Mouse (Mus musculus): ENCODE measurements at regions not wholly inside any gene's neighbourhood (a gene's known extent, or its start where the extent isn't known, plus 50 kb on each side); places are given as distances from the start of the nearest gene placed in this dataset.

GRCm38 (mm10) chr4:89001470-89001869, 121.5 kb upstream of the Ifne start:
- no peaks in the 10 kb centered on the region for H3K4me1 ChIP-seq (replicated peaks)
- H3K4me2 ChIP-seq: no peak overlapping the region
- DNase-seq (no peak), ATAC-seq (ENCODE audit: low read depth) (no peak)
- H3K9ac ChIP-seq: no peak overlapping the region
- no peak overlapping the region for H3K27ac ChIP-seq
- no peaks in the 10 kb centered on the region for H3K9me3 ChIP-seq (replicated peaks)
- no peak overlapping the region for H3K4me3 ChIP-seq (replicated peaks)
- H3K36me3 ChIP-seq: no peaks in the 10 kb centered on the region
- 75% methylated on average over 4 of the region's 4 CpGs for WGBS (ENCODE audit: insufficient replicate concordance)
- no peaks in the 10 kb centered on the region for H3K27me3 ChIP-seq

DNA sequence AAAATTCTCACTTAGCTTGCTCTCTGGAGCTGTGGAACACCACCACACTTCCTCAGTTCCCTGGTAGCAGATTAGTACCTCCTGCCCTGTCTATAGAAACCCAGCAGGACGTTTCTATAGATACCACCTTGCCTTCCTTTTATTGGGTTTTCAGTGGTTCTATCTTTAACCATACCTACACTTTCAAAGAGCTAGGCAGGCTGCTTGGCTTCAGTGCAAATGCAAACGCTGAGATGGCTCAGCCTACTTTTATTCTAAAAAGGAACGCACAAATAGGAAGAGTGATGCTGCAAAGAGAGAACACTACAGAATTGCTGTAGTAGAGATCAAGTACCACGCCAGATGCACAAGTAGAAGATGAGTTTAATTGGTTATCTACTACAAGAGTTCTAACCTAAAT, 120.9 kb upstream of the Ifne start:
- no peaks in the 10 kb centered on the region for H3K9me3 ChIP-seq (replicated peaks)
- no peak overlapping the region for H3K27ac ChIP-seq
- H3K4me2 ChIP-seq: no peak overlapping the region
- no peaks in the 10 kb centered on the region for H3K36me3 ChIP-seq
- DNase-seq: no peak
- no peak overlapping the region for H3K9ac ChIP-seq
- H3K27me3 ChIP-seq: no peaks in the 10 kb centered on the region
- 51% methylated on average over 4 of the region's 4 CpGs for WGBS (ENCODE audit: insufficient replicate concordance)
- H3K4me3 ChIP-seq (replicated peaks): no peak overlapping the region
- no peak for ATAC-seq (ENCODE audit: low read depth)
- no peaks in the 10 kb centered on the region for H3K4me1 ChIP-seq (replicated peaks)

GRCm38 (mm10) chr4:89000200-89000599, 120.2 kb upstream of the Ifne start:
- Histone ChIP-seq H3K9ac (no peak overlapping the region), H3K9me3 (replicated peaks) (no peaks in the 10 kb centered on the region), H3K36me3 (no peaks in the 10 kb centered on the region), H3K4me2 (no peak overlapping the region), H3K4me3 (replicated peaks) (no peak overlapping the region), H3K27me3 (no peaks in the 10 kb centered on the region), H3K4me1 (replicated peaks) (no peaks in the 10 kb centered on the region), H3K27ac (no peak overlapping the region)
- WGBS (ENCODE audit: insufficient replicate concordance): 68% methylated on average over 6 of the region's 6 CpGs
- no peak for DNase-seq
- no peak for ATAC-seq (ENCODE audit: low read depth)

DNA sequence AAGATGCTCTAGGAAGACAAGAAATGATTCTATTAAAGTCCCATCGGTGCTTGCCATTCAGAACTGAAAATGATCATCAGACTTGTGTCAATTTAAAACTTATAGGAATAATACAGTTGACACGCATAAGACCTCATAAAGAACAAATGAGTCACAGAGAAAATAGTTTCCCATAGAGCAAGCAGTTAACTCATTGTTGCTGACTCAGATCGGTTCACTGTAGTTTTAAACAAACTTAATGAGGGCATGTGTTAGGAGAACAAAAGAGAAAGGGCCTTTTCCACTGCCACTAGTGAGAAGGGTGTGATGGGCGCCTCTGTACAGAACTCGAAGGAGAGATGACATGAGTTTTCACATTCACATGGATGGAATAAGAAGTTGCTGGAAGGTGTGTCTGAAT, 118.3 kb upstream of the Ifne start:
- Histone ChIP-seq H3K9ac (no peak overlapping the region), H3K36me3 (no peaks in the 10 kb centered on the region), H3K27me3 (no peaks in the 10 kb centered on the region), H3K4me1 (replicated peaks) (no peaks in the 10 kb centered on the region), H3K9me3 (replicated peaks) (no peaks in the 10 kb centered on the region), H3K4me2 (no peak overlapping the region), H3K4me3 (replicated peaks) (no peak overlapping the region), H3K27ac (no peak overlapping the region)
- WGBS (ENCODE audit: insufficient replicate concordance): 74% methylated on average over 5 of the region's 5 CpGs
- DNase-seq: no peak
- ATAC-seq (ENCODE audit: low read depth): no peak

DNA sequence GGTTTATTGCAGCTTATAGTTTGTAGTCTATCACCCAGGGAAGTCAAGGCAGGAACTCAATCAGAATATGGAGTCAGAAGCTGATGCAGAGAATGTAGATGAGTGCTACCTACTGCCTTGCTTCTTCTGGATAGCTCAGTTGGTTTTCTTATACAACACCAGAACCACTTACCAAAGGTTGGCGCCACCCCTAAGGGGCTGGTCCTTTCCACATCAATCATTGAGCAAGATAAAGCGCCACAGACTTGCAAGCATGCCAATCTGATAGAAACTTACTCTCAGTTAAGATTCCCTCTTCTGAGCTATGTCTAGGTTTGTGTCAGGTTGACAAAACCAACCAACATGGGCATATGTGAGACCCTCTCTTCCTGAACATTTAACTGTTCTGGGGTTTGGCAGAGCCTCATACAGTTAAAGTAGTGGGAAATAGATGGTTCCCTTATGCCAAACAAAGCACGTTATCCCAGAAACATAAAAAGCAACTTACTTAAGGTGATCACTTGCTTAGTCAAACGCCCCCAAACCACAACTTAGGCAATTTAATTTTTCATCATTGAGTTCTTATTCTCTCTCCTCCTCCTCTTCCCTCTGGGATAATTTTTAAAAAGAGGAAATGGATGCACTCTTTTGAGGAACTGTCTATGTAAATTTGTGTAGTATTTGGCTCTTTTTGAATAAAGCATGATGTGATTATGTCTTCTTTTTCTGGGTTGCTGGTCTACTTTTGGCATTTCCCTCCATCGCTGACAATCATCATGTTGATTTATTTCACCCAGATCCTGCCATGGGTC, 115.3 kb upstream of the Ifne start:
- H3K9me3 ChIP-seq (replicated peaks): no peaks in the 10 kb centered on the region
- no peaks in the 10 kb centered on the region for H3K36me3 ChIP-seq
- no peak overlapping the region for H3K4me2 ChIP-seq
- H3K9ac ChIP-seq: no peak overlapping the region
- no peaks in the 10 kb centered on the region for H3K27me3 ChIP-seq
- H3K4me1 ChIP-seq (replicated peaks): peaks cover 5% of the 10 kb centered on the region
- no peak overlapping the region for H3K4me3 ChIP-seq (replicated peaks)
- no peak overlapping the region for H3K27ac ChIP-seq
- ATAC-seq (ENCODE audit: low read depth): no peak
- DNase-seq: no peak
- WGBS (ENCODE audit: insufficient replicate concordance): 46% methylated on average over 5 of the region's 5 CpGs

GRCm38 (mm10) chr4:88994486-88994885, 114.5 kb upstream of the Ifne start:
- Histone ChIP-seq H3K36me3 (no peaks in the 10 kb centered on the region), H3K9ac (no peak overlapping the region), H3K27ac (no peak overlapping the region), H3K4me1 (replicated peaks) (peaks cover 5% of the 10 kb centered on the region), H3K4me3 (replicated peaks) (no peak overlapping the region), H3K27me3 (no peaks in the 10 kb centered on the region), H3K4me2 (no peak overlapping the region), H3K9me3 (replicated peaks) (no peaks in the 10 kb centered on the region)
- DNase-seq: no peak
- ATAC-seq (ENCODE audit: low read depth): no peak
- WGBS (ENCODE audit: insufficient replicate concordance): 47% methylated on average over 4 of the region's 4 CpGs

- H3K9ac ChIP-seq: no peak overlapping the region
- no peaks in the 10 kb centered on the region for H3K36me3 ChIP-seq
- H3K4me1 ChIP-seq (replicated peaks): peaks cover 5% of the 10 kb centered on the region
- no peaks in the 10 kb centered on the region for H3K9me3 ChIP-seq (replicated peaks)
- no peak overlapping the region for H3K4me2 ChIP-seq
- no peak for DNase-seq
- ATAC-seq (ENCODE audit: low read depth): peak; percentile 69
- no peak overlapping the region for H3K4me3 ChIP-seq (replicated peaks)
- no peak overlapping the region for H3K27ac ChIP-seq
- WGBS (ENCODE audit: insufficient replicate concordance): 45% methylated on average over 2 of the region's 2 CpGs
- H3K27me3 ChIP-seq: no peaks in the 10 kb centered on the region
Observed at GRCm38 (mm10) chr4:88992498-88992897, 112.5 kb upstream of the Ifne start.

DNA sequence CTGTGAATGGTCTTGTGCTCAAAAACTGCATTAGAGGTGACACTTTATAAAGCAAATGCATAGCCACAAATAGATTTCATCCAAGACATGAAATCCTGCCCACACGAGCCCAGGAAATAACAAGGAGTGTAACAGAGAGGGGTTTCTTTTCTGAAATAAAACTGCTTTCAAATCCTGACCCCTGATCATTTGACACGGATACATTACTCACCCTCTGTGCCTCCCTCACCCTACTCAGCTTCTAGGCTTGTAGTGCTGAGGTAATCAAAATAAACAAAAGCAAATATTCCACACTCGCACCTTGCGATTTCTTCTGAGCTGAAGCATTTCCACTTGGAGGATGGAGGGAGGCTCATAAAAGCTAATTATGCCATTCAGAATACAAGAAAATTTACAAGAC, 108.4 kb upstream of the Ifne start:
- no peak for DNase-seq
- H3K9me3 ChIP-seq (replicated peaks): no peaks in the 10 kb centered on the region
- WGBS (ENCODE audit: insufficient replicate concordance): 59% methylated on average over 4 of the region's 4 CpGs
- no peaks in the 10 kb centered on the region for H3K36me3 ChIP-seq
- H3K4me1 ChIP-seq (replicated peaks): peaks cover 5% of the 10 kb centered on the region
- H3K9ac ChIP-seq: no peak overlapping the region
- H3K27me3 ChIP-seq: no peaks in the 10 kb centered on the region
- no peak overlapping the region for H3K4me2 ChIP-seq
- no peak for ATAC-seq (ENCODE audit: low read depth)
- H3K4me3 ChIP-seq (replicated peaks): no peak overlapping the region
- H3K27ac ChIP-seq: no peak overlapping the region

- Histone ChIP-seq H3K27ac (no peak overlapping the region), H3K9me3 (replicated peaks) (no peaks in the 10 kb centered on the region), H3K36me3 (no peaks in the 10 kb centered on the region), H3K4me3 (replicated peaks) (no peak overlapping the region), H3K4me1 (replicated peaks) (peaks cover under 1% of the 10 kb centered on the region), H3K9ac (no peak overlapping the region), H3K4me2 (no peak overlapping the region), H3K27me3 (no peaks in the 10 kb centered on the region)
- WGBS (ENCODE audit: insufficient replicate concordance): 53% methylated on average over 1 of the region's 1 CpGs
- ATAC-seq (ENCODE audit: low read depth) (no peak), DNase-seq (no peak)
Observed at GRCm38 (mm10) chr4:88987103-88987502, 107.1 kb upstream of the Ifne start.

GRCm38 (mm10) chr4:88982457-88982856, 102.5 kb upstream of the Ifne start:
- Histone ChIP-seq H3K4me2 (no peak overlapping the region), H3K4me1 (replicated peaks) (peaks cover 8% of the 10 kb centered on the region), H3K9me3 (replicated peaks) (no peaks in the 10 kb centered on the region), H3K27ac (no peak overlapping the region), H3K9ac (no peak overlapping the region), H3K27me3 (no peaks in the 10 kb centered on the region), H3K36me3 (no peaks in the 10 kb centered on the region), H3K4me3 (replicated peaks) (no peak overlapping the region)
- DNase-seq (no peak), ATAC-seq (ENCODE audit: low read depth) (no peak)
- 26% methylated on average over 3 of the region's 3 CpGs for WGBS (ENCODE audit: insufficient replicate concordance)

- peak; percentile 85 for ATAC-seq (ENCODE audit: low read depth)
- no peaks in the 10 kb centered on the region for H3K9me3 ChIP-seq (replicated peaks)
- H3K4me3 ChIP-seq (replicated peaks): no peak overlapping the region
- no peaks in the 10 kb centered on the region for H3K27me3 ChIP-seq
- peak; percentile 27 for DNase-seq
- no peak overlapping the region for H3K4me2 ChIP-seq
- H3K36me3 ChIP-seq: no peaks in the 10 kb centered on the region
- peaks cover 12% of the 10 kb centered on the region for H3K4me1 ChIP-seq (replicated peaks)
- H3K27ac ChIP-seq: no peak overlapping the region
- WGBS (ENCODE audit: insufficient replicate concordance): 30% methylated on average over 3 of the region's 3 CpGs
- H3K9ac ChIP-seq: no peak overlapping the region
Observed at GRCm38 (mm10) chr4:88977099-88977888, 97.3 kb upstream of the Ifne start.

GRCm38 (mm10) chr4:88974535-88974934, 94.5 kb upstream of the Ifne start:
- H3K4me3 ChIP-seq (replicated peaks): no peak overlapping the region
- peaks cover 16% of the 10 kb centered on the region for H3K4me1 ChIP-seq (replicated peaks)
- no peak for DNase-seq
- H3K27me3 ChIP-seq: no peaks in the 10 kb centered on the region
- no peaks in the 10 kb centered on the region for H3K36me3 ChIP-seq
- WGBS (ENCODE audit: insufficient replicate concordance): 64% methylated on average over 2 of the region's 2 CpGs
- H3K4me2 ChIP-seq: no peak overlapping the region
- no peak overlapping the region for H3K9ac ChIP-seq
- H3K27ac ChIP-seq: no peak overlapping the region
- ATAC-seq (ENCODE audit: low read depth): no peak
- H3K9me3 ChIP-seq (replicated peaks): no peaks in the 10 kb centered on the region

Measured in liver, embryonic 13.5 days (tissue).